9 mouse cellular contexts compared by ENCODE assay signal in the genomic region with DNA sequence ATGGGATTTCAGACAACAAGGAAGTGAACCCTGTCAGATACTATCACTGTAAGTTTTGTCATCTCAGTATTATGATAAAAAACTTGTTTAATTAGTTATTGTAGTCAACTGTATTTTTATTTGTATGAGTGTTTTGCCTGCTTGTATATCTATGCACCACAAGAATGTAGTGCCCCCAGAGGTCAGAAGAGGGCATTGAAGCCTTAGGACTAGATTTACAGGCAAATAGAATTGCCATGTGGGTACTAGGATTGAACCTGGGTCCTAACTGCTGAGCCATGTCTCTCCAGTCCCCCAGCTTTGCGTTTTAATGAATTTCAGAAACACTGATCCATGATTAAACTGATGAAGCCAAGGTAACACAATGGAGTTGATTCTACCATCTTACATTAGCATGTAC. TPM values are rescaled to one million over a fixed set of nuclear protein-coding genes. Genes with fewer than 3 reads are reported as not detected.
DNase-seq lines count a peak whose midpoint lies in the region; ATAC-seq and TF ChIP-seq lines count a peak whose summit lies in the region.
"Had no signal": no experiment of that assay in that cellular context is flagged by ENCODE, and none has a peak within 500 bp of the region (broad histone marks: within the 10 kb centered on the region; RNA-seq: fewer than 3 reads in every experiment).

No protein-coding gene starts in this region.

- no peak overlapping the region for H3K9ac ChIP-seq in hindbrain, embryonic 14.5 days
- H3K9ac ChIP-seq in hindbrain, embryonic 13.5 days, result no peak overlapping the region
- no peak overlapping the region for H3K9ac ChIP-seq in ES-Bruce4 (ENCODE audit: low read depth, poor library complexity, severe bottlenecking)
- H3K9ac ChIP-seq: limb, embryonic 13.5 days had no signal

- no peaks in the 10 kb centered on the region for H3K27me3 ChIP-seq in hindbrain, embryonic 14.5 days (ENCODE audit: control insufficient read depth, insufficient read depth, low read length)
- no peaks in the 10 kb centered on the region for H3K27me3 ChIP-seq in hindbrain, embryonic 13.5 days
- no peaks in the 10 kb centered on the region for H3K27me3 ChIP-seq in ES-Bruce4 (ENCODE audit: control insufficient read depth, insufficient read depth, low read length, poor library complexity, severe bottlenecking)
- H3K27me3 ChIP-seq: limb, embryonic 13.5 days had no signal

- no peak overlapping the region for H3K4me3 ChIP-seq in hindbrain, embryonic 14.5 days (replicated peaks; ENCODE audit: low read length)
- no peak overlapping the region for H3K4me3 ChIP-seq in hindbrain, embryonic 13.5 days
- H3K4me3 ChIP-seq in ES-Bruce4 (ENCODE audit: low read depth, low read length), result no peak overlapping the region
- no peak overlapping the region for H3K4me3 ChIP-seq in lung, adult 2 months (replicated peaks; ENCODE audit: extremely low read depth, low read depth, low read length)
- H3K4me3 ChIP-seq: limb, embryonic 13.5 days had no signal

- H3K9me3 ChIP-seq in hindbrain, embryonic 14.5 days (ENCODE audit: control insufficient read depth, low read length), result no peaks in the 10 kb centered on the region
- H3K9me3 ChIP-seq in hindbrain, embryonic 13.5 days, result no peaks in the 10 kb centered on the region
- H3K9me3 ChIP-seq in ES-Bruce4 (replicated peaks; ENCODE audit: control insufficient read depth, insufficient read depth, low read length, poor library complexity, severe bottlenecking), result no peaks in the 10 kb centered on the region
- H3K9me3 ChIP-seq: limb, embryonic 13.5 days had no signal

- H3K27ac ChIP-seq in hindbrain, embryonic 14.5 days, result no peak overlapping the region
- H3K27ac ChIP-seq in hindbrain, embryonic 13.5 days, result no peak overlapping the region
- H3K27ac ChIP-seq in ES-Bruce4 (ENCODE audit: insufficient read depth, low read length), result no peak overlapping the region
- H3K27ac ChIP-seq: limb, embryonic 13.5 days had no signal

- no peak for TF ChIP-seq EP300 in ES-Bruce4 (IDR thresholded peaks at IDR 0.05; ENCODE audit: insufficient read depth, low read depth, low read length)

- no peak overlapping the region for H3K4me2 ChIP-seq in hindbrain, embryonic 14.5 days (replicated peaks)
- no peak overlapping the region for H3K4me2 ChIP-seq in hindbrain, embryonic 13.5 days
- H3K4me2 ChIP-seq: limb, embryonic 13.5 days had no signal

- peaks cover 66% of the 10 kb centered on the region for H3K36me3 ChIP-seq in hindbrain, embryonic 14.5 days (replicated peaks; ENCODE audit: control insufficient read depth, insufficient read depth)
- peaks cover 54% of the 10 kb centered on the region for H3K36me3 ChIP-seq in hindbrain, embryonic 13.5 days
- peaks cover 75% of the 10 kb centered on the region for H3K36me3 ChIP-seq in ES-Bruce4 (ENCODE audit: control insufficient read depth, insufficient read depth, low read length, poor library complexity, severe bottlenecking)

- no peaks in the 10 kb centered on the region; the same call in 1 of the 2 replicates for H3K4me1 ChIP-seq in hindbrain, embryonic 14.5 days (replicated peaks; ENCODE audit: control insufficient read depth, insufficient read depth, low read length)
- H3K4me1 ChIP-seq in hindbrain, embryonic 13.5 days (replicated peaks), result peaks cover 8% of the 10 kb centered on the region
- H3K4me1 ChIP-seq in ES-Bruce4 (ENCODE audit: control insufficient read depth, insufficient read depth, low read length), result no peaks in the 10 kb centered on the region
- H3K4me1 ChIP-seq in lung, adult 2 months (ENCODE audit: control insufficient read depth, insufficient read depth, low read length), result no peaks in the 10 kb centered on the region

- DNase-seq in hindbrain, embryonic 14.5 days (ENCODE audit: low spot score), result no peak
- DNase-seq in embryo, embryonic 10.5 days (ENCODE audit: low spot score), result peak; percentile 49
- DNase-seq in lung, adult 2 months, result no peak
- peak; percentile 38 for DNase-seq in thymus, postnatal 25 days
- DNase-seq in cerebellum, postnatal 36 days, result no peak
- no peak for DNase-seq in heart, adult 9 months (ENCODE audit: low spot score in 2 of 2)

- 65% methylated on average over 1 of the region's 1 CpGs for WGBS in hindbrain, embryonic 14.5 days
- 59% methylated on average over 1 of the region's 1 CpGs for WGBS in hindbrain, embryonic 13.5 days
- WGBS in lung, adult 2 months, result 58% methylated on average over 1 of the region's 1 CpGs

- TF ChIP-seq CTCF in ES-Bruce4 (IDR thresholded peaks at IDR 0.05; ENCODE audit: low read depth, low read length), result peak; percentile 10
- TF ChIP-seq CTCF in lung, adult 2 months (IDR thresholded peaks at IDR 0.05; ENCODE audit: insufficient read depth, low read length), result peak; percentile 31; the same call in 1 of the 2 replicates

- ATAC-seq in hindbrain, embryonic 14.5 days (ENCODE audit: low FRiP score), result peak; percentile 28; the same call in 1 of the 2 replicates
- no peak for ATAC-seq in hindbrain, embryonic 13.5 days (ENCODE audit: low FRiP score)

- TF ChIP-seq POLR2A in ES-Bruce4 (IDR thresholded peaks at IDR 0.05; ENCODE audit: insufficient read depth, low read length), result no peak
- no peak for TF ChIP-seq POLR2A in lung, adult 2 months (IDR thresholded peaks at IDR 0.05; ENCODE audit: borderline replicate concordance, extremely low read depth, low read depth, low read length)

RNA-seq across cellular contexts. Expression of a gene that starts 6.4 kb away (rescaled TPM):
- 28.7 and 32.3 TPM in 2 replicates for polyA plus RNA-seq in hindbrain, embryonic 14.5 days (2014; fragmentation: Nextera tagmentation; extraction: Ambion mirVana)
- polyA plus RNA-seq in hindbrain, embryonic 13.5 days (2015; fragmentation: Nextera tagmentation; extraction: Ambion mirVana), result 35.8 and 38.2 TPM in 2 replicates
- 92.5 and 99.6 TPM in 2 replicates for polyA plus RNA-seq in ES-Bruce4 (2011; ENCODE audit: insufficient read depth, insufficient read length, low read depth, missing spikeins)
- polyA plus RNA-seq in lung, adult 2 months (2012; rRNA removed), result 3.0 and 4.3 TPM in 2 replicates

RNA-seq across cellular contexts. Expression of a gene that starts 7.3 kb away (rescaled TPM):
- polyA plus RNA-seq in hindbrain, embryonic 14.5 days (2014; fragmentation: Nextera tagmentation; extraction: Ambion mirVana), result 177 and 186 TPM in 2 replicates
- 166 and 171 TPM in 2 replicates for polyA plus RNA-seq in hindbrain, embryonic 13.5 days (2015; fragmentation: Nextera tagmentation; extraction: Ambion mirVana)
- 72.8 and 73.9 TPM in 2 replicates for polyA plus RNA-seq in ES-Bruce4 (2011; ENCODE audit: insufficient read depth, insufficient read length, low read depth, missing spikeins)
- 19.4 and 25.2 TPM in 2 replicates for polyA plus RNA-seq in lung, adult 2 months (2012; rRNA removed)

RNA-seq across cellular contexts. Expression of a gene that starts 7.3 kb away (rescaled TPM):
- polyA plus RNA-seq in hindbrain, embryonic 14.5 days (2014; fragmentation: Nextera tagmentation; extraction: Ambion mirVana), result 17.7 and 17.8 TPM in 2 replicates
- polyA plus RNA-seq in hindbrain, embryonic 13.5 days (2015; fragmentation: Nextera tagmentation; extraction: Ambion mirVana), result 10.4 and 10.8 TPM in 2 replicates
- 18.9 and 22.0 TPM in 2 replicates for polyA plus RNA-seq in ES-Bruce4 (2011; ENCODE audit: insufficient read depth, insufficient read length, low read depth, missing spikeins)
- 10.5 and 13.1 TPM in 2 replicates for polyA plus RNA-seq in lung, adult 2 months (2012; rRNA removed)

RNA-seq across cellular contexts. Expression of a gene that starts 52.1 kb away (rescaled TPM):
- polyA plus RNA-seq in hindbrain, embryonic 14.5 days (2014; fragmentation: Nextera tagmentation; extraction: Ambion mirVana), result 29.1 and 30.0 TPM in 2 replicates
- polyA plus RNA-seq in hindbrain, embryonic 13.5 days (2015; fragmentation: Nextera tagmentation; extraction: Ambion mirVana), result 35.9 and 36.6 TPM in 2 replicates
- polyA plus RNA-seq in ES-Bruce4 (2011; ENCODE audit: insufficient read depth, insufficient read length, low read depth, missing spikeins), result 58.4 and 59.1 TPM in 2 replicates
- 2.0 and 4.6 TPM in 2 replicates for polyA plus RNA-seq in lung, adult 2 months (2012; rRNA removed)

Comparison
In these comparisons a context has a peak if more than half of its experiments do, and no peak if none do; other contexts are left out.
1. DNase-seq: peak in embryo, embryonic 10.5 days (single experiment) and thymus, postnatal 25 days (single experiment); none in hindbrain, embryonic 14.5 days (single experiment), lung, adult 2 months (single experiment), cerebellum, postnatal 36 days (0 of 2) and heart, adult 9 months (0 of 2).